In genomic region chr1:73207421-73207820, GRCm38 (mm10) we compare ENCODE assay signal across 24 mouse cellular contexts.
DNase-seq lines count a peak whose midpoint lies in the region; ATAC-seq and TF ChIP-seq lines count a peak whose summit lies in the region.
"Had no signal": no experiment of that assay in that cellular context is flagged by ENCODE, and none has a peak within 500 bp of the region (broad histone marks: within the 10 kb centered on the region; RNA-seq: fewer than 3 reads in every experiment).

No protein-coding gene starts in this region.

- no peaks in the 10 kb centered on the region for H3K36me3 ChIP-seq in heart, embryonic 10.5 days
- H3K36me3 ChIP-seq in heart, embryonic 11.5 days (ENCODE audit: control insufficient read depth, insufficient read depth, low read length), result no peaks in the 10 kb centered on the region
- H3K36me3 ChIP-seq in kidney, postnatal 0 days (ENCODE audit: insufficient read depth, low read length), result no peaks in the 10 kb centered on the region
- no peaks in the 10 kb centered on the region for H3K36me3 ChIP-seq in stomach, postnatal 0 days (ENCODE audit: control insufficient read depth, insufficient read depth, low read length)
- H3K36me3 ChIP-seq: embryonic facial prominence, embryonic 13.5 days; embryonic facial prominence, embryonic 15.5 days; forebrain, embryonic 10.5 days; forebrain, embryonic 12.5 days had no signal

- no peak overlapping the region for H3K4me3 ChIP-seq in heart, embryonic 10.5 days
- H3K4me3 ChIP-seq in heart, embryonic 11.5 days (ENCODE audit: low read depth, low read length), result no peak overlapping the region
- no peak overlapping the region for H3K4me3 ChIP-seq in kidney, postnatal 0 days (replicated peaks; ENCODE audit: low read depth, low read length)
- no peak overlapping the region for H3K4me3 ChIP-seq in layer of hippocampus, adult 2 months
- H3K4me3 ChIP-seq in stomach, postnatal 0 days (ENCODE audit: low read depth, low read length), result no peak overlapping the region
- H3K4me3 ChIP-seq: embryonic facial prominence, embryonic 13.5 days; embryonic facial prominence, embryonic 15.5 days; erythroblast, embryonic 14.5 days; forebrain, embryonic 10.5 days; forebrain, embryonic 12.5 days had no signal

- H3K27ac ChIP-seq in heart, embryonic 10.5 days, result 0 out of 2 replicates have a peak overlapping the region, but pooled peaks have one; percentile 52
- no peak overlapping the region for H3K27ac ChIP-seq in heart, embryonic 11.5 days (ENCODE audit: low read depth, low read length)
- H3K27ac ChIP-seq in kidney, postnatal 0 days, result no peak overlapping the region
- H3K27ac ChIP-seq in layer of hippocampus, adult 2 months, result no peak overlapping the region; the same call in 1 of the 2 replicates
- no peak overlapping the region for H3K27ac ChIP-seq in stomach, postnatal 0 days (replicated peaks)
- H3K27ac ChIP-seq: embryonic facial prominence, embryonic 13.5 days; embryonic facial prominence, embryonic 15.5 days; forebrain, embryonic 10.5 days; forebrain, embryonic 12.5 days had no signal

- H3K27me3 ChIP-seq in heart, embryonic 10.5 days (ENCODE audit: insufficient read depth, poor library complexity, severe bottlenecking), result no peaks in the 10 kb centered on the region
- no peaks in the 10 kb centered on the region for H3K27me3 ChIP-seq in heart, embryonic 11.5 days (ENCODE audit: control insufficient read depth, insufficient read depth, low read length)
- no peaks in the 10 kb centered on the region for H3K27me3 ChIP-seq in kidney, postnatal 0 days (ENCODE audit: insufficient read depth, low read length)
- H3K27me3 ChIP-seq in stomach, postnatal 0 days (ENCODE audit: control insufficient read depth, insufficient read depth, low read length), result no peaks in the 10 kb centered on the region
- H3K27me3 ChIP-seq: embryonic facial prominence, embryonic 13.5 days; embryonic facial prominence, embryonic 15.5 days; forebrain, embryonic 12.5 days had no signal

- no peak for DNase-seq in heart, embryonic 10.5 days (ENCODE audit: low spot score)
- DNase-seq in kidney, postnatal 0 days (ENCODE audit: low spot score), result peak; percentile 35
- DNase-seq in kidney, postnatal 25 days, result no peak
- DNase-seq in layer of hippocampus, adult 9-11 months, result peak; percentile 30
- DNase-seq in layer of hippocampus, adult 2 months (ENCODE audit: low spot score in 2 of 2), result no peak
- peak; percentile 23 for DNase-seq in stomach, postnatal 0 days (ENCODE audit: low spot score)
- no peak for DNase-seq in left cerebral cortex, adult 9 months (ENCODE audit: low spot score in 2 of 2)
- DNase-seq: adrenal gland, adult 2 months; adrenal gland, postnatal 10 days; adrenal gland, postnatal 25 days; cerebellum, adult 11 months; cerebellum, adult 18-20 months; cerebellum, adult 8-10 months; cerebellum, adult 9-11 months; cerebellum, postnatal 14 days; cerebellum, postnatal 36 days; embryo, embryonic 11 days had no signal

- H3K4me2 ChIP-seq in heart, embryonic 11.5 days, result no peak overlapping the region
- no peak overlapping the region for H3K4me2 ChIP-seq in kidney, postnatal 0 days (ENCODE audit: low read length)
- no peak overlapping the region for H3K4me2 ChIP-seq in stomach, postnatal 0 days (replicated peaks; ENCODE audit: low read depth)
- H3K4me2 ChIP-seq: embryonic facial prominence, embryonic 13.5 days; embryonic facial prominence, embryonic 15.5 days; forebrain, embryonic 12.5 days had no signal

- no peak overlapping the region for H3K9ac ChIP-seq in heart, embryonic 11.5 days (ENCODE audit: low read depth, low read length)
- no peak overlapping the region for H3K9ac ChIP-seq in kidney, postnatal 0 days (ENCODE audit: low read depth, low read length)
- no peak overlapping the region for H3K9ac ChIP-seq in stomach, postnatal 0 days (ENCODE audit: low read length)
- H3K9ac ChIP-seq: embryonic facial prominence, embryonic 13.5 days; embryonic facial prominence, embryonic 15.5 days; forebrain, embryonic 12.5 days had no signal

- H3K9me3 ChIP-seq in heart, embryonic 10.5 days, result no peaks in the 10 kb centered on the region
- no peaks in the 10 kb centered on the region for H3K9me3 ChIP-seq in heart, embryonic 11.5 days (replicated peaks; ENCODE audit: control insufficient read depth, low read length)
- no peaks in the 10 kb centered on the region for H3K9me3 ChIP-seq in kidney, postnatal 0 days (replicated peaks; ENCODE audit: low read length)
- H3K9me3 ChIP-seq in stomach, postnatal 0 days (ENCODE audit: control insufficient read depth, low read length), result no peaks in the 10 kb centered on the region
- H3K9me3 ChIP-seq: embryonic facial prominence, embryonic 13.5 days; embryonic facial prominence, embryonic 15.5 days; forebrain, embryonic 10.5 days; forebrain, embryonic 12.5 days had no signal

- peaks cover 5% of the 10 kb centered on the region; the same call in 1 of the 2 replicates for H3K4me1 ChIP-seq in heart, embryonic 10.5 days
- H3K4me1 ChIP-seq in heart, embryonic 11.5 days (ENCODE audit: control insufficient read depth, insufficient read depth, low read length), result no peaks in the 10 kb centered on the region
- no peaks in the 10 kb centered on the region for H3K4me1 ChIP-seq in kidney, postnatal 0 days (replicated peaks; ENCODE audit: insufficient read depth, low read length)
- H3K4me1 ChIP-seq in stomach, postnatal 0 days (replicated peaks; ENCODE audit: control insufficient read depth, insufficient read depth), result no peaks in the 10 kb centered on the region
- H3K4me1 ChIP-seq: embryonic facial prominence, embryonic 13.5 days; embryonic facial prominence, embryonic 15.5 days; forebrain, embryonic 10.5 days; forebrain, embryonic 12.5 days had no signal

- WGBS in heart, embryonic 10.5 days, result 32% methylated on average over 8 of the region's 8 CpGs
- WGBS in heart, embryonic 11.5 days (ENCODE audit: insufficient replicate concordance), result 31% methylated on average over 8 of the region's 8 CpGs
- WGBS in kidney, postnatal 0 days, result 36% methylated on average over 8 of the region's 8 CpGs
- 44% methylated on average over 8 of the region's 8 CpGs for WGBS in stomach, postnatal 0 days

- no peak for ATAC-seq in heart, embryonic 11.5 days (replicated peaks; ENCODE audit: insufficient number of reproducible peaks, low FRiP score, low TSS enrichment)
- ATAC-seq in kidney, postnatal 0 days (replicated peaks; ENCODE audit: low FRiP score, low read depth), result no peak
- ATAC-seq in stomach, postnatal 0 days (ENCODE audit: low FRiP score, low TSS enrichment), result peak; percentile 75; the same call in 1 of the 2 replicates
- ATAC-seq: forebrain, embryonic 14.5 days had no signal

- no peak for TF ChIP-seq CTCF in kidney, postnatal 0 days (IDR thresholded peaks at IDR 0.05; ENCODE audit: low read depth)
- no peak for TF ChIP-seq CTCF in layer of hippocampus, adult 2 months (conservative IDR thresholded peaks at IDR 0.05)
- no peak for TF ChIP-seq CTCF in stomach, postnatal 0 days (IDR thresholded peaks at IDR 0.05; ENCODE audit: low read depth)

- no peak for TF ChIP-seq EP300 in stomach, postnatal 0 days (optimal IDR thresholded peaks at IDR 0.05)

Comparison
In these comparisons a context has a peak if more than half of its experiments do, and no peak if none do; other contexts are left out.
1. DNase-seq: peak in kidney, postnatal 0 days (single experiment), layer of hippocampus, adult 9-11 months (single experiment) and stomach, postnatal 0 days (single experiment); none in heart, embryonic 10.5 days (single experiment), kidney, postnatal 25 days (0 of 2), layer of hippocampus, adult 2 months (0 of 2) and left cerebral cortex, adult 9 months (0 of 2).